8 mouse cellular contexts compared by ENCODE assay signal in genomic region chr12:38779186-38779777, GRCm38 (mm10). TPM values are rescaled to one million over a fixed set of nuclear protein-coding genes. Genes with fewer than 3 reads are reported as not detected.
DNase-seq lines count a peak whose midpoint lies in the region; ATAC-seq lines count a peak whose summit lies in the region.

Etv1 (plus strand) TSS chr12:38779380.

- ATAC-seq in midbrain, embryonic 15.5 days (replicated peaks), result peak; percentile 40

- no peaks in the 10 kb centered on the region for H3K27me3 ChIP-seq in midbrain, embryonic 15.5 days (replicated peaks)
- H3K27me3 ChIP-seq in splenic B cell, adult 2 months (ENCODE audit: control insufficient read depth, insufficient read depth, low read length, poor library complexity, severe bottlenecking), result no peaks in the 10 kb centered on the region

- peak within 1 kb of the TSS; percentile 75 for H3K27ac ChIP-seq in midbrain, embryonic 15.5 days

- no peaks in the 10 kb centered on the region for H3K36me3 ChIP-seq in midbrain, embryonic 15.5 days (replicated peaks)
- no peaks in the 10 kb centered on the region for H3K36me3 ChIP-seq in splenic B cell, adult 2 months (ENCODE audit: control insufficient read depth, insufficient read depth, low read length, poor library complexity, severe bottlenecking)

- peak within 1 kb of the TSS; percentile 50 for H3K9ac ChIP-seq in midbrain, embryonic 15.5 days

- peaks cover 12% of the 10 kb centered on the region for H3K4me1 ChIP-seq in midbrain, embryonic 15.5 days

- H3K9me3 ChIP-seq in midbrain, embryonic 15.5 days, result no peaks in the 10 kb centered on the region

- peak within 1 kb of the TSS; percentile 100 for H3K4me2 ChIP-seq in midbrain, embryonic 15.5 days

- H3K4me3 ChIP-seq in midbrain, embryonic 15.5 days, result peak within 1 kb of the TSS; percentile 73

- peak; percentile 26 for DNase-seq in right cerebral cortex, adult 18-20 months
- no peak for DNase-seq in right cerebral cortex, postnatal 36 days (ENCODE audit: low spot score in 2 of 2)
- DNase-seq in embryo, embryonic 11 days, result peak; percentile 79
- peak; percentile 35 for DNase-seq in heart, adult 8-10 months (ENCODE audit: low spot score)
- DNase-seq in kidney, adult 18-20 months, result peak; percentile 43
- peak; percentile 45 for DNase-seq in liver
- peak; percentile 54 for DNase-seq in splenic B cell, adult 2 months (ENCODE audit: low read depth, low spot score)

- under 1% methylated on average over 20 of the region's 20 CpGs for WGBS in midbrain, embryonic 15.5 days

RNA-seq across cellular contexts. Expression of gene Etv1, which starts in this region (rescaled TPM):
- total RNA-seq in heart, adult 8-10 months (2022), result 10 to 100 TPM in 2 of 4 experiments, 1 to 10 TPM in 2; 7.4 to 10.9 (median 9.3) TPM
- polyA plus RNA-seq in midbrain, embryonic 15.5 days (2015; fragmentation: Nextera tagmentation; extraction: Ambion mirVana), result 21.2 and 22.6 TPM in 2 replicates

Comparison
In these comparisons a context has a peak if more than half of its experiments do, and no peak if none do; other contexts are left out.
1. DNase-seq: peak in right cerebral cortex, adult 18-20 months (single experiment), embryo, embryonic 11 days (single experiment), heart, adult 8-10 months (single experiment), kidney, adult 18-20 months (single experiment), liver (single experiment) and splenic B cell, adult 2 months (single experiment); none in right cerebral cortex, postnatal 36 days (0 of 2).